ENCODE assay signal across 14 mouse cellular contexts in genomic region chr2:101965515-101965914, GRCm38 (mm10).
DNase-seq lines count a peak whose midpoint lies in the region; ATAC-seq and TF ChIP-seq lines count a peak whose summit lies in the region.
"Had no signal": no experiment of that assay in that cellular context is flagged by ENCODE, and none has a peak within 500 bp of the region (broad histone marks: within the 10 kb centered on the region; RNA-seq: fewer than 3 reads in every experiment).

No protein-coding gene starts in this region.

- no peak overlapping the region; the same call in 1 of the 2 replicates for H3K4me2 ChIP-seq in forebrain, embryonic 14.5 days (ENCODE audit: low read length)
- H3K4me2 ChIP-seq in limb, embryonic 12.5 days = no peak overlapping the region
- no peak overlapping the region for H3K4me2 ChIP-seq in midbrain, embryonic 13.5 days (replicated peaks)
- H3K4me2 ChIP-seq: heart, embryonic 11.5 days; hindbrain, embryonic 15.5 days; limb, embryonic 15.5 days had no signal

- peak; percentile 69 for ATAC-seq in forebrain, embryonic 14.5 days
- ATAC-seq in limb, embryonic 12.5 days (ENCODE audit: insufficient number of reproducible peaks, insufficient read depth, low FRiP score, low TSS enrichment, low read depth) = no peak
- no peak for ATAC-seq in midbrain, embryonic 13.5 days

- 5% methylated on average over 5 of the region's 5 CpGs for WGBS in forebrain, embryonic 14.5 days
- WGBS in limb, embryonic 12.5 days = 30% methylated on average over 5 of the region's 5 CpGs
- WGBS in midbrain, embryonic 13.5 days = 44% methylated on average over 5 of the region's 5 CpGs

- H3K4me1 ChIP-seq in forebrain, embryonic 14.5 days (ENCODE audit: control insufficient read depth, insufficient read depth, low read length) = peaks cover 48% of the 10 kb centered on the region
- H3K4me1 ChIP-seq in limb, embryonic 12.5 days (replicated peaks) = peaks cover 73% of the 10 kb centered on the region
- peaks cover 92% of the 10 kb centered on the region for H3K4me1 ChIP-seq in midbrain, embryonic 13.5 days (replicated peaks)

- no peak for DNase-seq in layer of hippocampus, adult 2 months (ENCODE audit: low spot score in 2 of 2)
- no peak for DNase-seq in layer of hippocampus, adult 9-10 months (ENCODE audit: low spot score)
- DNase-seq in forebrain, embryonic 14.5 days (ENCODE audit: low spot score) = peak; percentile 77
- DNase-seq in right cerebral cortex, adult 2 months (ENCODE audit: low spot score in 2 of 2) = no peak
- no peak for DNase-seq in left cerebral cortex, postnatal 36 days (ENCODE audit: low spot score in 2 of 2)
- no peak for DNase-seq in spleen, postnatal 36 days (ENCODE audit: low spot score in 2 of 2)
- DNase-seq: adrenal gland, postnatal 25 days; cerebellum, adult 11-12 months had no signal

- H3K36me3 ChIP-seq in forebrain, embryonic 14.5 days (ENCODE audit: control insufficient read depth, insufficient read depth, low read length) = no peaks in the 10 kb centered on the region
- no peaks in the 10 kb centered on the region for H3K36me3 ChIP-seq in limb, embryonic 12.5 days
- no peaks in the 10 kb centered on the region for H3K36me3 ChIP-seq in midbrain, embryonic 13.5 days
- H3K36me3 ChIP-seq: hindbrain, embryonic 15.5 days; limb, embryonic 15.5 days had no signal

- intact Hi-C loops in left cerebral cortex, postnatal 36 days (cut with DNase I) = no loop called here

- H3K9me3 ChIP-seq in forebrain, embryonic 14.5 days (replicated peaks; ENCODE audit: control insufficient read depth, low read length) = no peaks in the 10 kb centered on the region
- no peaks in the 10 kb centered on the region for H3K9me3 ChIP-seq in limb, embryonic 12.5 days
- no peaks in the 10 kb centered on the region for H3K9me3 ChIP-seq in midbrain, embryonic 13.5 days
- H3K9me3 ChIP-seq: hindbrain, embryonic 15.5 days; limb, embryonic 15.5 days had no signal

- H3K27ac ChIP-seq in layer of hippocampus, adult 2 months = peak overlapping the region; percentile 55; the same call in 1 of the 2 replicates
- H3K27ac ChIP-seq in forebrain, embryonic 14.5 days (ENCODE audit: low read depth, low read length) = peak overlapping the region; percentile 41; the same call in 1 of the 2 replicates
- H3K27ac ChIP-seq in limb, embryonic 12.5 days = peak overlapping the region; percentile 64
- H3K27ac ChIP-seq in midbrain, embryonic 13.5 days = peak overlapping the region; percentile 52
- H3K27ac ChIP-seq: hindbrain, embryonic 15.5 days; limb, embryonic 15.5 days had no signal

- no peak for TF ChIP-seq CTCF in layer of hippocampus, adult 2 months (conservative IDR thresholded peaks at IDR 0.05)

- no peaks in the 10 kb centered on the region for H3K27me3 ChIP-seq in forebrain, embryonic 14.5 days (replicated peaks; ENCODE audit: control insufficient read depth, insufficient read depth, low read length)
- H3K27me3 ChIP-seq in limb, embryonic 12.5 days = no peaks in the 10 kb centered on the region
- H3K27me3 ChIP-seq in midbrain, embryonic 13.5 days = no peaks in the 10 kb centered on the region
- H3K27me3 ChIP-seq: hindbrain, embryonic 15.5 days; limb, embryonic 15.5 days had no signal

- H3K4me3 ChIP-seq in layer of hippocampus, adult 2 months = no peak overlapping the region
- H3K4me3 ChIP-seq in forebrain, embryonic 14.5 days (ENCODE audit: low read depth, low read length) = no peak overlapping the region
- H3K4me3 ChIP-seq in limb, embryonic 12.5 days (replicated peaks) = no peak overlapping the region
- H3K4me3 ChIP-seq in midbrain, embryonic 13.5 days (replicated peaks) = no peak overlapping the region
- H3K4me3 ChIP-seq: hindbrain, embryonic 15.5 days; limb, embryonic 15.5 days; myocyte had no signal

- no peak overlapping the region for H3K9ac ChIP-seq in forebrain, embryonic 14.5 days (ENCODE audit: low read length)
- no peak overlapping the region for H3K9ac ChIP-seq in limb, embryonic 12.5 days (replicated peaks)
- H3K9ac ChIP-seq in midbrain, embryonic 13.5 days (replicated peaks) = no peak overlapping the region
- H3K9ac ChIP-seq: hindbrain, embryonic 15.5 days; limb, embryonic 15.5 days had no signal
